Mouse (Mus musculus) myocyte (in vitro differentiated cells): ENCODE results near the gene Edil3. TPM values are rescaled to one million over a fixed set of nuclear protein-coding genes. Genes with fewer than 3 reads are reported as not detected.

Experiments used
- H3K27me3 ChIP-seq: one replicate; pipeline ENCODE4 v1.6.1; 2011; ENCODE audit not compliant: control insufficient read depth, insufficient read depth, insufficient read length
- H3K36me3 ChIP-seq: one replicate; pipeline ENCODE4 v1.6.1; 2011; ENCODE audit not compliant: control insufficient read depth, insufficient read depth
- H3K4me2 ChIP-seq: one replicate; pipeline ENCODE4 v1.6.1; 2011; ENCODE audit warnings: low read depth, control low read depth
- H3K4me3 ChIP-seq: one replicate; pipeline ENCODE4 v1.5.1; 2011; ENCODE audit warnings: mild to moderate bottlenecking, control low read depth, moderate library complexity
- H3K79me2 ChIP-seq: one replicate; pipeline ENCODE4 v1.6.1; 2011; ENCODE audit not compliant: control insufficient read depth, insufficient read depth
- H3ac ChIP-seq: one replicate; pipeline ENCODE4 v1.6.1; 2011; ENCODE audit not compliant: control insufficient read depth, insufficient read length
- CEBPB ChIP-seq: IDR thresholded peaks from 2 replicates; pipeline ENCODE4 v1.6.1; 2011; ENCODE audit warnings: mild to moderate bottlenecking, moderate library complexity; ENCODE audit not compliant: poor library complexity, insufficient read depth, severe bottlenecking
- E2F4 ChIP-seq: IDR thresholded peaks from one replicate; pipeline ENCODE4 v1.6.1; 2011; ENCODE audit warnings: mild to moderate bottlenecking, control low read depth, moderate library complexity; ENCODE audit not compliant: insufficient read depth
- MAX ChIP-seq: IDR thresholded peaks from one replicate; pipeline ENCODE4 v1.6.1; 2011; ENCODE audit warnings: low read depth, mild to moderate bottlenecking, control low read depth
- MYOD1 ChIP-seq, 3 experiments: IDR thresholded peaks; one replicate each; pipeline ENCODE4 v1.6.1; 2011; ENCODE audit warnings: control low read depth in 2 of 3, low read depth in 2 of 3, mild to moderate bottlenecking in 2 of 3, moderate library complexity in 1 of 3; ENCODE audit not compliant: insufficient read length in 2 of 3, control insufficient read depth in 1 of 3
- MYOG ChIP-seq, 3 experiments: IDR thresholded peaks; one replicate each; pipeline ENCODE4 v1.6.1; 2011; ENCODE audit warnings: control low read depth in 2 of 3, low read depth in 2 of 3, mild to moderate bottlenecking in 2 of 3; ENCODE audit not compliant: insufficient read length in 2 of 3, control insufficient read depth in 1 of 3, insufficient read depth in 1 of 3
- POLR2A ChIP-seq: IDR thresholded peaks from one replicate; pipeline ENCODE4 v1.6.1; 2011; ENCODE audit warnings: low read depth, mild to moderate bottlenecking, control low read depth, moderate library complexity; ENCODE audit not compliant: insufficient read length
- POLR2AphosphoS2 ChIP-seq: IDR thresholded peaks from one replicate; pipeline ENCODE4 v1.6.1; 2011; ENCODE audit warnings: low read depth, control low read depth; ENCODE audit not compliant: insufficient read length
- REST ChIP-seq: IDR thresholded peaks from one replicate; pipeline ENCODE4 v1.6.1; 2011; ENCODE audit warnings: mild to moderate bottlenecking, control low read depth, moderate library complexity; ENCODE audit not compliant: insufficient read depth, insufficient read length
- SRF ChIP-seq: IDR thresholded peaks from one replicate; pipeline ENCODE4 v1.6.1; 2011; ENCODE audit warnings: low read depth; ENCODE audit not compliant: control insufficient read depth, insufficient read length
- TCF12 ChIP-seq: IDR thresholded peaks from one replicate; pipeline ENCODE4 v1.6.1; 2011; ENCODE audit warnings: mild to moderate bottlenecking, control low read depth; ENCODE audit not compliant: poor library complexity, insufficient read depth, severe bottlenecking
- TCF3 ChIP-seq: IDR thresholded peaks from one replicate; pipeline ENCODE4 v1.6.1; 2011; ENCODE audit warnings: low read depth, control low read depth; ENCODE audit not compliant: insufficient read length
- USF1 ChIP-seq: IDR thresholded peaks from one replicate; pipeline ENCODE4 v1.6.1; 2011; ENCODE audit warnings: low read depth, mild to moderate bottlenecking, control low read depth, moderate library complexity
- polyA plus RNA-seq: library from polyadenylated mRNA; unstranded; fragments of >200 nt; fragmentation: generic; extraction: Trizol; gene quantifications from one replicate; pipeline ENCODE4 v1.2.1, GENCODE M21; 2012; ENCODE audit warnings: missing spikeins

Edil3 gene
- polyA plus RNA-seq, 1 experiment, result 7.4 TPM

GRCm38 (mm10) chr13:88806269-88806668, 15.0 kb upstream of the Edil3 start:
- no peak overlapping the region for H3K4me3 ChIP-seq
- H3K79me2 ChIP-seq, result no peaks in the 10 kb centered on the region
- TF ChIP-seq TCF12 (peak; percentile 70), MYOD1 (IDR thresholded peaks at IDR 0.05; ENCODE audit: control insufficient read depth in 1 of 3, insufficient read length in 2 of 3, low read depth in 2 of 3) (peak in 2 of 3 experiments; percentile 87 to 88), CEBPB (no peak), MYOG (IDR thresholded peaks at IDR 0.05; ENCODE audit: control insufficient read depth in 1 of 3, insufficient read depth in 1 of 3, insufficient read length in 2 of 3, low read depth in 2 of 3) (peak in 2 of 3 experiments; percentile 21 to 58)

GRCm38 (mm10) chr13:88810097-88810496, 11.2 kb upstream of the Edil3 start:
- no peak overlapping the region for H3ac ChIP-seq
- H3K79me2 ChIP-seq, result no peaks in the 10 kb centered on the region

More at GRCm38 (mm10) chr13:88806269-88806668, 15.0 kb upstream of the Edil3 start:
- no peaks in the 10 kb centered on the region for H3K36me3 ChIP-seq
- peak overlapping the region; percentile 52 for H3K4me2 ChIP-seq
- no peak overlapping the region for H3ac ChIP-seq
- H3K27me3 ChIP-seq, result no peaks in the 10 kb centered on the region

GRCm38 (mm10) chr13:88820686-88821308, 475 bp upstream of the Edil3 start:
- Histone ChIP-seq H3K4me2 (peak overlapping the region; percentile 87), H3K79me2 (peaks cover 32% of the 10 kb centered on the region), H3K4me3 (peak overlapping the region; percentile 82), H3ac (peak overlapping the region; percentile 79), H3K36me3 (no peaks in the 10 kb centered on the region), H3K27me3 (no peaks in the 10 kb centered on the region)
- TF ChIP-seq MYOD1 (IDR thresholded peaks at IDR 0.05; ENCODE audit: control insufficient read depth in 1 of 3, insufficient read length in 2 of 3, low read depth in 2 of 3) (peak in 1 of 3 experiments; percentile 15), SRF (no peak)

More at GRCm38 (mm10) chr13:88810097-88810496, 11.2 kb upstream of the Edil3 start:
- Histone ChIP-seq H3K4me3 (no peak overlapping the region), H3K27me3 (no peaks in the 10 kb centered on the region), H3K36me3 (no peaks in the 10 kb centered on the region), H3K4me2 (no peak overlapping the region)
- TF ChIP-seq USF1, result no peak
- TF ChIP-seq E2F4, result no peak

GRCm38 (mm10) chr13:88822332-88822895, 1.1 kb downstream of the Edil3 start:
- H3K4me3 ChIP-seq, result peak overlapping the region; percentile 82
- TF ChIP-seq TCF3 (no peak), MYOG (IDR thresholded peaks at IDR 0.05; ENCODE audit: control insufficient read depth in 1 of 3, insufficient read depth in 1 of 3, insufficient read length in 2 of 3, low read depth in 2 of 3) (no peak), POLR2A (no peak), MAX (no peak), REST (no peak), USF1 (no peak), MYOD1 (IDR thresholded peaks at IDR 0.05; ENCODE audit: control insufficient read depth in 1 of 3, insufficient read length in 2 of 3, low read depth in 2 of 3) (no peak), TCF12 (no peak), E2F4 (no peak), POLR2AphosphoS2 (no peak), SRF (no peak), CEBPB (no peak)
- H3K4me2 ChIP-seq, result peak overlapping the region; percentile 92
- H3K27me3 ChIP-seq, result no peaks in the 10 kb centered on the region
- no peaks in the 10 kb centered on the region for H3K36me3 ChIP-seq
- peak overlapping the region; percentile 79 for H3ac ChIP-seq
- peaks cover 33% of the 10 kb centered on the region for H3K79me2 ChIP-seq

GRCm38 (mm10) chr13:88822976-88823521, 1.8 kb downstream of the Edil3 start:
- Histone ChIP-seq H3K27me3 (no peaks in the 10 kb centered on the region), H3ac (peak overlapping the region; percentile 79), H3K79me2 (peaks cover 36% of the 10 kb centered on the region), H3K4me2 (peak overlapping the region; percentile 92), H3K36me3 (no peaks in the 10 kb centered on the region), H3K4me3 (peak overlapping the region; percentile 82)
- no peak for TF ChIP-seq POLR2A
- TF ChIP-seq MAX, result no peak
- no peak for TF ChIP-seq TCF12
- no peak for TF ChIP-seq TCF3
- TF ChIP-seq MYOD1 (IDR thresholded peaks at IDR 0.05; ENCODE audit: control insufficient read depth in 1 of 3, insufficient read length in 2 of 3, low read depth in 2 of 3), result no peak
- no peak for TF ChIP-seq REST
- TF ChIP-seq USF1, result no peak
- TF ChIP-seq POLR2AphosphoS2, result no peak
- TF ChIP-seq CEBPB, result no peak
